Mouse (Mus musculus) cerebellum, adult 2 months (tissue): ENCODE results near the gene Tdo2.

Experiments
- CTCF ChIP-seq: fragments of 200-500 bp; IDR thresholded peaks from 2 replicates; pipeline ENCODE4 v1.5.1; 2011; ENCODE audit warnings: low read depth, mild to moderate bottlenecking, control low read depth, low read length, moderate library complexity, borderline replicate concordance; ENCODE audit not compliant: insufficient read depth
- POLR2A ChIP-seq: fragments of 200-500 bp; IDR thresholded peaks from 2 replicates; pipeline ENCODE4 v1.6.1; 2011; ENCODE audit warnings: low read length, control low read depth, borderline replicate concordance; ENCODE audit not compliant: insufficient read depth

DNA sequence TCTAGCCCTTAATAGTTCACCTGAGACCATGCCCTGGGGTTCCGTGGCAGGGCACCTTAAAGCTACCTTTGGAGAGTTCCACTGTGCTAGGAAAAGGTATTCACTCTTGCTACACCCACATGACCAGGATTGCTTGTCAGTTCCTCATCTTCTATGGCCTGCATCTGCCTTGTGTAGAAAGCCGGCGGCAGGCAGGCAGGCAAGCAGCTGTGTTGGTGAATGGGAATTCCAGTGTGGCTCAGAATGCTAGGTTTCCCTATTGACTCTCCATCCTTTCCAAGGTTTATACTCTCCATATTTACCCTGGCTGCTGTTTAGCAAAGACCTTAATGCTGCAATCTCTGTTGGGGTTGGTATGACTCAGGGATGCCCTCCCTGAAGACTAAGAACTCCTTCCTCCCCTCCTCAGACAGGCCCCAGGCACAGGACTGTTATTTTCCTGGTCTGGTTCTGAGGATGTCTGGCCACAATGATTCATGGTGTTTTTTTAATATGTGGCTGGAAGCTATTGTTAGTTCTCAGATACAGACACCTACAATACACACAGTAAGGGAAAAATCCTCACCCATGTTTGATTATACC lies 58.6 kb downstream of the Tdo2 start:
- TF ChIP-seq CTCF (no peak), POLR2A (no peak)
